Mouse (Mus musculus) MEL (cell line): ENCODE measurements at regions not wholly inside any gene's neighbourhood (a gene's known extent, or its start where the extent isn't known, plus 50 kb on each side); places are given as distances from the start of the nearest gene placed in this dataset.

ENCODE experiments used
- DNase-seq: peaks from one replicate; pipeline ENCODE4 v3.0.0; 2011; ENCODE audit warnings: low read depth, low spot score
- H3K27ac ChIP-seq: 2 replicates; pipeline ENCODE4 v1.5.1; 2012; ENCODE audit warnings: low read depth, mild to moderate bottlenecking, control low read depth, low read length, moderate library complexity; ENCODE audit not compliant: control insufficient read depth
- H3K27me3 ChIP-seq, 2 experiments: fragments of 150-350 bp in 1 of 2; sonication (generic) in 1 of 2; 2 replicates each; pipeline ENCODE4 v1.6.1; 2012; ENCODE audit warnings: low read length in 2 of 2, mild to moderate bottlenecking in 2 of 2, improper control_type of control experiment in 1 of 2, moderate library complexity in 1 of 2; ENCODE audit not compliant: insufficient read depth in 2 of 2, control insufficient read depth in 1 of 2
- H3K36me3 ChIP-seq, 2 experiments: 2 replicates each; pipeline ENCODE4 v1.6.1; 2012 to 2014; ENCODE audit warnings: low read length in 2 of 2, improper control_type of control experiment in 1 of 2, inconsistent platforms in 1 of 2, mild to moderate bottlenecking in 1 of 2; ENCODE audit not compliant: insufficient read depth in 2 of 2, control insufficient read depth in 1 of 2
- H3K4me1 ChIP-seq, 2 experiments: fragments of 150-350 bp in 1 of 2; sonication (generic) in 1 of 2; 2 replicates each; pipeline ENCODE4 v1.6.1; 2012; ENCODE audit warnings: low read length in 2 of 2, improper control_type of control experiment in 1 of 2, mild to moderate bottlenecking in 1 of 2; ENCODE audit not compliant: insufficient read depth in 2 of 2, control insufficient read depth in 1 of 2
- H3K4me3 ChIP-seq, 2 experiments: fragments of 150-350 bp in 1 of 2; sonication (generic) in 1 of 2; 2 replicates each; pipeline ENCODE4 v1.5.1; 2012; ENCODE audit warnings: low read depth in 2 of 2, low read length in 2 of 2, mild to moderate bottlenecking in 2 of 2, moderate library complexity in 2 of 2, control low read depth in 1 of 2, improper control_type of control experiment in 1 of 2; ENCODE audit not compliant: control insufficient read depth in 1 of 2, insufficient read depth in 1 of 2
- H3K79me2 ChIP-seq: 2 replicates; pipeline ENCODE4 v1.6.1; 2012; ENCODE audit warnings: mild to moderate bottlenecking, low read length, moderate library complexity; ENCODE audit not compliant: control insufficient read depth, poor library complexity, insufficient read depth
- H3K9ac ChIP-seq: 2 replicates; pipeline ENCODE4 v1.6.1; 2012; ENCODE audit warnings: low read depth, mild to moderate bottlenecking, control low read depth, low read length, moderate library complexity; ENCODE audit not compliant: control insufficient read depth, poor library complexity, severe bottlenecking
- H3K9me3 ChIP-seq: fragments of 150-350 bp; sonication (generic); replicated peaks from 2 replicates; pipeline ENCODE4 v1.6.1; 2012; ENCODE audit warnings: mild to moderate bottlenecking, low read length, improper control_type of control experiment, moderate library complexity; ENCODE audit not compliant: insufficient read depth
- BHLHE40 ChIP-seq: IDR thresholded peaks from 2 replicates; pipeline ENCODE4 v1.6.1; 2012; ENCODE audit warnings: low read depth, mild to moderate bottlenecking, inconsistent platforms, low read length, improper control_type of control experiment, borderline replicate concordance
- CHD1 ChIP-seq: IDR thresholded peaks from 2 replicates; pipeline ENCODE4 v1.6.1; 2012; ENCODE audit warnings: low read depth, mild to moderate bottlenecking, inconsistent platforms, low read length, improper control_type of control experiment
- CHD2 ChIP-seq: IDR thresholded peaks from 2 replicates; pipeline ENCODE4 v1.6.1; 2011; ENCODE audit warnings: low read length, improper control_type of control experiment
- CTCF ChIP-seq, 3 experiments: IDR thresholded peaks in 2 of 3; conservative IDR thresholded peaks in 1 of 3; 2 replicates each; pipeline ENCODE4 v1.5.1; 2011 to 2012; ENCODE audit warnings: low read length in 3 of 3, low read depth in 2 of 3, mild to moderate bottlenecking in 2 of 3, improper control_type of control experiment in 1 of 3, inconsistent platforms in 1 of 3, mixed read lengths in 1 of 3, moderate library complexity in 1 of 3; ENCODE audit not compliant: control insufficient read depth in 1 of 3, insufficient read depth in 1 of 3, poor library complexity in 1 of 3, severe bottlenecking in 1 of 3
- ETS1 ChIP-seq: IDR thresholded peaks from 2 replicates; pipeline ENCODE4 v1.6.1; 2012; ENCODE audit warnings: low read depth, mild to moderate bottlenecking, inconsistent platforms, low read length, improper control_type of control experiment, moderate library complexity
- GABPA ChIP-seq: IDR thresholded peaks from 2 replicates; pipeline ENCODE4 v1.6.1; 2012; ENCODE audit warnings: low read depth, mild to moderate bottlenecking, inconsistent platforms, low read length, improper control_type of control experiment, moderate library complexity
- GATA1 ChIP-seq: IDR thresholded peaks from 2 replicates; pipeline ENCODE4 v1.6.1; 2011; ENCODE audit warnings: low read depth, low read length, improper control_type of control experiment
- HCFC1 ChIP-seq: IDR thresholded peaks from 2 replicates; pipeline ENCODE4 v1.6.1; 2012; ENCODE audit warnings: low read depth, mild to moderate bottlenecking, inconsistent platforms, low read length, improper control_type of control experiment, moderate library complexity
- JUND ChIP-seq: IDR thresholded peaks from 2 replicates; pipeline ENCODE4 v1.6.1; 2011; ENCODE audit warnings: low read depth, mild to moderate bottlenecking, improper control_type of control experiment, low read length
- MAFK ChIP-seq: IDR thresholded peaks from 2 replicates; pipeline ENCODE4 v1.6.1; 2011; ENCODE audit warnings: low read depth, mild to moderate bottlenecking, low read length, improper control_type of control experiment, borderline replicate concordance
- MAX ChIP-seq: IDR thresholded peaks from 2 replicates; pipeline ENCODE4 v1.6.1; 2011; ENCODE audit warnings: low read length, improper control_type of control experiment
- MEF2A ChIP-seq: IDR thresholded peaks from 2 replicates; pipeline ENCODE4 v1.6.1; 2014; ENCODE audit warnings: low read depth, mild to moderate bottlenecking, inconsistent platforms, low read length, improper control_type of control experiment; ENCODE audit not compliant: poor library complexity, insufficient replicate concordance, severe bottlenecking; ENCODE audit errors: extremely low read depth
- MYB ChIP-seq: IDR thresholded peaks from 2 replicates; pipeline ENCODE4 v1.6.1; 2011; ENCODE audit warnings: mild to moderate bottlenecking, low read depth, low read length, improper control_type of control experiment
- NRF1 ChIP-seq: IDR thresholded peaks from 2 replicates; pipeline ENCODE4 v1.6.1; 2014; ENCODE audit warnings: low read depth, mild to moderate bottlenecking, inconsistent platforms, low read length, improper control_type of control experiment, moderate library complexity; ENCODE audit not compliant: poor library complexity, insufficient read depth, severe bottlenecking
- POLR2A ChIP-seq, 2 experiments: IDR thresholded peaks; 2 replicates each; pipeline ENCODE4 v1.6.1; 2011 to 2012; ENCODE audit warnings: low read length in 2 of 2, mild to moderate bottlenecking in 2 of 2, control low read depth in 1 of 2, improper control_type of control experiment in 1 of 2, low read depth in 1 of 2, moderate library complexity in 1 of 2; ENCODE audit not compliant: control insufficient read depth in 1 of 2, insufficient read depth in 1 of 2, poor library complexity in 1 of 2
- RAD21 ChIP-seq: IDR thresholded peaks from 2 replicates; pipeline ENCODE4 v1.6.1; 2011; ENCODE audit warnings: mild to moderate bottlenecking, low read depth, low read length, improper control_type of control experiment
- RCOR1 ChIP-seq: IDR thresholded peaks from 2 replicates; pipeline ENCODE4 v1.6.1; 2012; ENCODE audit warnings: low read depth, mild to moderate bottlenecking, inconsistent platforms, low read length, improper control_type of control experiment
- SMC3 ChIP-seq: IDR thresholded peaks from 2 replicates; pipeline ENCODE4 v1.6.1; 2011; ENCODE audit warnings: low read depth, low read length, improper control_type of control experiment
- TAL1 ChIP-seq: IDR thresholded peaks from 2 replicates; pipeline ENCODE4 v1.6.1; 2012; ENCODE audit warnings: mild to moderate bottlenecking, inconsistent platforms, low read length, moderate library complexity, mixed read lengths
- TCF12 ChIP-seq: IDR thresholded peaks from 2 replicates; pipeline ENCODE4 v1.6.1; 2014; ENCODE audit warnings: low read depth, mild to moderate bottlenecking, inconsistent platforms, low read length, improper control_type of control experiment, moderate library complexity
- UBTF ChIP-seq: IDR thresholded peaks from 2 replicates; pipeline ENCODE4 v1.6.1; 2012; ENCODE audit warnings: low read depth, mild to moderate bottlenecking, inconsistent platforms, low read length, improper control_type of control experiment, moderate library complexity, borderline replicate concordance; ENCODE audit not compliant: insufficient read depth
- USF1 ChIP-seq: IDR thresholded peaks from 2 replicates; pipeline ENCODE4 v1.6.1; 2014; ENCODE audit warnings: low read depth, mild to moderate bottlenecking, inconsistent platforms, low read length, improper control_type of control experiment, moderate library complexity
- ZC3H11A ChIP-seq: IDR thresholded peaks from 2 replicates; pipeline ENCODE4 v1.6.1; 2012; ENCODE audit warnings: low read depth, mild to moderate bottlenecking, inconsistent platforms, low read length, improper control_type of control experiment
- ZKSCAN1 ChIP-seq: IDR thresholded peaks from 2 replicates; pipeline ENCODE4 v1.6.1; 2012; ENCODE audit warnings: low read depth, mild to moderate bottlenecking, inconsistent platforms, low read length, improper control_type of control experiment, moderate library complexity
- ZMIZ1 ChIP-seq: IDR thresholded peaks from 2 replicates; pipeline ENCODE4 v1.6.1; 2012; ENCODE audit warnings: low read depth, mild to moderate bottlenecking, inconsistent platforms, low read length, improper control_type of control experiment, moderate library complexity

- TF ChIP-seq CTCF (IDR thresholded peaks at IDR 0.05 in 2 of 3, conservative IDR thresholded peaks at IDR 0.05 in 1 of 3; ENCODE audit: control insufficient read depth in 1 of 3, insufficient read depth in 1 of 3, low read depth in 2 of 3, low read length in 3 of 3, poor library complexity in 1 of 3, severe bottlenecking in 1 of 3) (no peak), MEF2A (no peak), TCF12 (peak; percentile 35; the same call in 1 of the 2 replicates), CHD1 (no peak), MAX (no peak), CHD2 (no peak), TAL1 (no peak), HCFC1 (no peak), GATA1 (peak; percentile 78), BHLHE40 (peak; percentile 85), UBTF (no peak), USF1 (no peak)
These were observed 312.8 kb downstream of the Etnk1 start (continued) for GRCm38 (mm10) chr6:143479701-143480388.

- peaks cover 0 to 8% of the 10 kb centered on the region in 2 experiments; a peak in 1 of 4 replicates for H3K4me1 ChIP-seq
- no peaks in the 10 kb centered on the region for H3K27me3 ChIP-seq
- no peak overlapping the region for H3K27ac ChIP-seq
- peaks cover 0 to 5% of the 10 kb centered on the region in 2 experiments; a peak in 2 of 4 replicates for H3K36me3 ChIP-seq
- no peak overlapping the region for H3K4me3 ChIP-seq
- H3K9ac ChIP-seq, result no peak overlapping the region
- DNase-seq, result peak; percentile 13
- H3K9me3 ChIP-seq, result no peaks in the 10 kb centered on the region
- H3K79me2 ChIP-seq, result no peaks in the 10 kb centered on the region
- no peak for TF ChIP-seq MAFK
- TF ChIP-seq RAD21, result peak; percentile 27
- peak; percentile 38 to 63 (median 42) for TF ChIP-seq CTCF (IDR thresholded peaks at IDR 0.05 in 2 of 3, conservative IDR thresholded peaks at IDR 0.05 in 1 of 3; ENCODE audit: control insufficient read depth in 1 of 3, insufficient read depth in 1 of 3, low read depth in 2 of 3, low read length in 3 of 3, poor library complexity in 1 of 3, severe bottlenecking in 1 of 3)
These were observed 315.3 kb downstream of the Etnk1 start for GRCm38 (mm10) chr6:143482272-143482671.

- Histone ChIP-seq H3K79me2 (no peaks in the 10 kb centered on the region), H3K27me3 (no peaks in the 10 kb centered on the region), H3K4me3 (no peak overlapping the region), H3K36me3 (peaks cover 0 to 5% of the 10 kb centered on the region in 2 experiments; a peak in 2 of 4 replicates), H3K9me3 (no peaks in the 10 kb centered on the region), H3K27ac (no peak overlapping the region), H3K9ac (no peak overlapping the region), H3K4me1 (peaks cover 0 to 8% of the 10 kb centered on the region in 2 experiments; a peak in 1 of 4 replicates)
- no peak for DNase-seq
- no peak for TF ChIP-seq CTCF (IDR thresholded peaks at IDR 0.05 in 2 of 3, conservative IDR thresholded peaks at IDR 0.05 in 1 of 3; ENCODE audit: control insufficient read depth in 1 of 3, insufficient read depth in 1 of 3, low read depth in 2 of 3, low read length in 3 of 3, poor library complexity in 1 of 3, severe bottlenecking in 1 of 3)
- TF ChIP-seq MAX, result no peak
- no peak for TF ChIP-seq MYB
- TF ChIP-seq UBTF, result no peak
- no peak for TF ChIP-seq RCOR1
- TF ChIP-seq ETS1, result no peak
- TF ChIP-seq ZC3H11A, result no peak
- TF ChIP-seq TCF12, result no peak
- TF ChIP-seq NRF1, result no peak
- no peak for TF ChIP-seq RAD21
- no peak for TF ChIP-seq ZKSCAN1
- no peak for TF ChIP-seq SMC3
- no peak for TF ChIP-seq JUND
- no peak for TF ChIP-seq MAFK
- TF ChIP-seq MEF2A, result no peak
- TF ChIP-seq GABPA, result no peak
- no peak for TF ChIP-seq USF1
- TF ChIP-seq ZMIZ1, result no peak
- TF ChIP-seq POLR2A (IDR thresholded peaks at IDR 0.05; ENCODE audit: control insufficient read depth in 1 of 2, insufficient read depth in 1 of 2, low read depth in 1 of 2, low read length in 2 of 2, poor library complexity in 1 of 2), result no peak
- no peak for TF ChIP-seq BHLHE40
- TF ChIP-seq, all 39 proteins: peak for 0
These were observed 315.8 kb downstream of the Etnk1 start for GRCm38 (mm10) chr6:143482868-143483267.
